Mouse (Mus musculus) limb, embryonic 13.5 days (tissue): ENCODE measurements at regions not wholly inside any gene's neighbourhood (a gene's known extent, or its start where the extent isn't known, plus 50 kb on each side); places are given as distances from the start of the nearest gene placed in this dataset.

Experiments
- ATAC-seq: fragments of 200-750 bp; cut with Nextera tagmentation; 2 replicates; pipeline ENCODE4 v1.8.0; 2017; ENCODE audit warnings: low read depth, moderate number of reproducible peaks, moderate TSS enrichment; ENCODE audit not compliant: low FRiP score
- H3K27ac ChIP-seq: fragments of 300-500 bp; sonication (generic); 2 replicates; pipeline ENCODE4 v1.5.1; 2015; ENCODE audit warnings: inconsistent platforms, mild to moderate bottlenecking, moderate library complexity
- H3K27me3 ChIP-seq: fragments of 300-500 bp; sonication (generic); 2 replicates; pipeline ENCODE4 v1.6.1; 2015; ENCODE audit warnings: mild to moderate bottlenecking, inconsistent platforms
- H3K36me3 ChIP-seq: fragments of 300-500 bp; sonication (generic); 2 replicates; pipeline ENCODE4 v1.6.1; 2015; ENCODE audit warnings: inconsistent platforms, mild to moderate bottlenecking, moderate library complexity
- H3K4me1 ChIP-seq: fragments of 300-500 bp; sonication (generic); 2 replicates; pipeline ENCODE4 v1.6.1; 2015; ENCODE audit warnings: inconsistent platforms
- H3K4me2 ChIP-seq: fragments of 300-500 bp; sonication (generic); replicated peaks from 2 replicates; pipeline ENCODE4 v1.6.1; 2015; ENCODE audit warnings: inconsistent platforms, mild to moderate bottlenecking, moderate library complexity
- H3K4me3 ChIP-seq: fragments of 300-500 bp; sonication (generic); 2 replicates; pipeline ENCODE4 v1.5.1; 2015; ENCODE audit warnings: moderate library complexity, mild to moderate bottlenecking, inconsistent platforms
- H3K9ac ChIP-seq: fragments of 300-500 bp; sonication (generic); 2 replicates; pipeline ENCODE4 v1.6.1; 2015; ENCODE audit warnings: mild to moderate bottlenecking, inconsistent platforms
- H3K9me3 ChIP-seq: fragments of 300-500 bp; sonication (generic); 2 replicates; pipeline ENCODE4 v1.6.1; 2016; ENCODE audit warnings: inconsistent platforms
- WGBS: fragments of 180-500 bp; shearing (Covaris S2); methylation state at CpG from one replicate; pipeline ENCODE4 v1.1.7; 2015; 5-methylcytosine and 5-hydroxymethylcytosine counted together

DNA sequence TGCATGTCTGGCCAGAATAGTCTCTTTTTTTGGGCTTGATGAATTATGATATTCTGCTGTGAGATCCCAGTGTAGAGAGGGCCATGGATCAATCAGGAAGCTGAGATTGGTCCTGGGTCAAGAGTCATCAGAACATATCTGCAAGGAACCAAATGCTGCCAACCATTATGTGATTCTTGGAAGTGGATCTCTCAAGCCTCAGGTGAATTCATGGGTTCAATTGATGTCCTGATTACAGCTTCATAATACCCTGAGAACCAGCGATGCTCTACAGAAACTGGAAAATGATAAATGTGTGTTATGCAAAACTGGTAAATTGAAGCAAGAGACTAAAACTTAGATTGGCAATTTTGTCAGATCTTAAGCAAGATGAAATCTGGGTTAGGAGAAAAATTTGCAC, 118.8 kb upstream of the Fam241a start:
- Histone ChIP-seq H3K27ac (no peak overlapping the region), H3K4me3 (no peak overlapping the region), H3K9me3 (no peaks in the 10 kb centered on the region), H3K27me3 (no peaks in the 10 kb centered on the region), H3K36me3 (no peaks in the 10 kb centered on the region), H3K4me2 (no peak overlapping the region), H3K4me1 (no peaks in the 10 kb centered on the region), H3K9ac (no peak overlapping the region)
- WGBS: 72% methylated on average over 1 of the region's 1 CpGs
- ATAC-seq: no peak

DNA sequence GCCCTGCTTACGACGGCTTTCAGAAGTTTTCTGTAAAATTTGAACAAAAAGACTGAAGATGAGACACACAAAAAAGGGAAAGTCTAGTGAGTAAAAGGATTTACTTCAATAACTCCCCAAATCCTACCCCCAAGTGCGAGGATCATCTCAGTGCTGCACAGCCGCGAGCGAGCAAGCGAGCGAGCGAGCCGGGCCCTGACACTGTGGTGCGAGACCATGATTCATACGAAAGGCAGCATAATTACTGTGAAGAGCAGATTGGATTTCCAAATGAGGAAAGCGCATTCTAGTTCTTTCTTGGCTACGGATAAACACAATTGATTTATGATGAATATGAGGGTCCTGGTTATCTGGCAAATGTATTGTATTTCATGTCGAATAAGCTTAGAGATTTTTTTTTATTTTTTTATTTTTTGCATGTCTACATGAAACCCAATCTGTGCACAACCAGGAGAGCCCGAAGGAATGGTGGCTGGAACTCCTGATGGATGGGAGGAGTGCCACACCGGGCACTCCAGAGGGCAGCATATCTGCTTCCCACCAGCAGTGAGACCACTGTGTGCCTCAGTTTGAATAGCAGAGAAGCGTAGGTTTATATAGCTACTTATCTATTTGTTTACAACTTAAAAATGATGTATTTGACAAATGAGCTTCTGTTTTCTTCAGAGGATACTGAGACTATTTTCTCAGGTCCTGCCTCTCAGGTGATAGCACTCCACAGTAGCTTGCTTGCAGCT, 106.9 kb upstream of the Fam241a start:
- 82% methylated on average over 18 of the region's 18 CpGs for WGBS
- H3K27me3 ChIP-seq: peaks cover 2% of the 10 kb centered on the region; the same call in 1 of the 2 replicates
- no peak for ATAC-seq

DNA sequence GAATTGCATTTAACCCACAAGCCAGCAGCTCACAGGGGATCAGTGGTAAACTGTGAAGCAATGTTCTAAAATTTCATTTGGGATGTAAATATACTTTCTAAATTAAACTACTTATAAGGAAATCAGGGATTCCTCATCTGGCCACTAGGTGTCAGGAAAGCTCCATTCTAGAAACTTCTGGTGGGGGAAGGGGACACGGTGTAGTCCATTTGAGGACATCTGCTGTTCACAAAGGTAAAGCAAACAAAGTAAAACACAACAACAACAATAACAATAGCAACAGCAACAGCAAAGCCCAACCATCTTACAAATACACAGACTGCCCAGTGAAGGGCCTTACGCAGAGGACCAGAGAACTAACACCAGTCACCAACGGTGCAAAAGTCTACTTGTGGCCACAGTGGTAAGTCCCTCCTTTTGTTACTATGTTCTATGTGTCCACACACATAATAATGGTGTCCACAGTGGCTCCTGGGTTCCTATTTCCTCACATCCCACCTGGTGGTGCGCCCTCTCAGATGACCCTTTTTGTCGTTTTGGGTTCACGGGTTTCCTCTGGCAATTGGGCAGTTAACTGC, 105.9 kb upstream of the Fam241a start:
- peak; percentile 48; the same call in 1 of the 2 replicates for ATAC-seq
- Histone ChIP-seq H3K4me2 (no peak overlapping the region), H3K36me3 (no peaks in the 10 kb centered on the region), H3K27ac (no peak overlapping the region), H3K27me3 (peaks cover 2% of the 10 kb centered on the region; the same call in 1 of the 2 replicates), H3K4me3 (no peak overlapping the region), H3K9ac (no peak overlapping the region), H3K4me1 (no peaks in the 10 kb centered on the region), H3K9me3 (no peaks in the 10 kb centered on the region)
- WGBS: 64% methylated on average over 6 of the region's 6 CpGs

More for the DNA sequence above, 106.9 kb upstream of the Fam241a start:
- H3K36me3 ChIP-seq: no peaks in the 10 kb centered on the region
- no peak overlapping the region for H3K9ac ChIP-seq
- no peaks in the 10 kb centered on the region for H3K4me1 ChIP-seq
- H3K4me2 ChIP-seq: no peak overlapping the region
- no peak overlapping the region for H3K27ac ChIP-seq
- H3K9me3 ChIP-seq: no peaks in the 10 kb centered on the region
- H3K4me3 ChIP-seq: no peak overlapping the region

DNA sequence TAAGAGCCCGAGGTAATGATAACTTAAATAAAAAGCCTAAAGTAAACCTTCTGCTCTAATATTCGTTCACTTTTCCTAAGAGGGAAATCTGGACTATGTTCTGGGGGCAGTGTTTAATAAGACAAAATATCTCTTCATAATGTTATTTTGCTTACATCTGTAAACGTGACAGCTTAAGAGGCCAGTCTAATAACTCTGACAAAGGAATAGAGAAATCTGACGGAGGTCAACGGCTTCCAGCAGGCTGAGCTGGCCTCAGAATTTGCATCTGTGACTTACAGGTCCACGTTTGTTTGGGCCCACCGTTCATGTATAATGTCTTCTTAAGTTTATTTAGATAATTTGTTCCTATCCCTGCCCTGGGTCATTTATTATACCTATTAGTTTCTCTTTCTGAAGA, 99.6 kb upstream of the Fam241a start:
- WGBS: 73% methylated on average over 7 of the region's 7 CpGs
- H3K27me3 ChIP-seq: no peaks in the 10 kb centered on the region
- H3K9ac ChIP-seq: no peak overlapping the region
- no peaks in the 10 kb centered on the region for H3K36me3 ChIP-seq
- no peak overlapping the region for H3K4me2 ChIP-seq
- no peaks in the 10 kb centered on the region for H3K4me1 ChIP-seq
- H3K4me3 ChIP-seq: no peak overlapping the region
- no peaks in the 10 kb centered on the region for H3K9me3 ChIP-seq
- ATAC-seq: no peak
- no peak overlapping the region for H3K27ac ChIP-seq

DNA sequence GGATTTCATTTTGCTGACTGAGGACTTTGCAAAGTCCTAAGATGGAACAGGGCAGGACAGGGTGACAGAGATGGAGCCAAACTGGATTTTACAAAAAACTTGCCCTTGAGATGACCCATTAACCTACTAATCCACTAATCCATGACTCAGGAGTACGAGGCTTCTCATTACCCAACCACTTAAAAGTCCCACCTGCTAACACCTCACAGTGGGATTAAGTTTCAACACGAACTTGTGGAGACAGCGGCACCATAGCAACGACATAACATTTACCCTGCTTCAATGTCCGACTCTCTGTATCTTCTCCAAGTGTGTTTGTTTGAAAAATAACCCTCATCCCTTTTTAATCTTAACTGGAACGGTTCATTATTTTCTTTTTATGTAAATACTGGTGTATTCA, 91.5 kb upstream of the Fam241a start:
- no peak for ATAC-seq
- Histone ChIP-seq H3K4me1 (no peaks in the 10 kb centered on the region), H3K27ac (no peak overlapping the region), H3K27me3 (no peaks in the 10 kb centered on the region), H3K4me3 (no peak overlapping the region), H3K9me3 (no peaks in the 10 kb centered on the region), H3K9ac (no peak overlapping the region), H3K36me3 (no peaks in the 10 kb centered on the region), H3K4me2 (no peak overlapping the region)
- WGBS: 56% methylated on average over 6 of the region's 6 CpGs

DNA sequence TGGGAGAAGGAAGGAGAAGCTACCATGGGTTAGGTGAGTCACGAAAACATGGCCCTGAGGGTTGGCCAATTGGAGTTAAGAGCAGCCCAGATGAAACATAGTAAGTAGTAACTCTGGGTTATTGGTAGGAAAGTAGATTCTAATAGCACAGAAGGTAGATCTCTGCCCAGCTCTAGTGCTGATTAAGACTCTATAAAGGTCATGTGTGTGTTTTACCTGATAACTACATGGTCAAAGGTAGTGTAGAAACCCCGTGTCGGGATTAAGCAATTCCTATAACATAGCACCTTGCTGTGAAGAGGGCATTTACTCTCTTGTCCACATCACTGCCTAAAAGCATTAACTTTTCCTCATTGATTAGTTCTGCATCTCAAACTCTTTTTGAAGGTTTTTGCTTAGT, 89.0 kb upstream of the Fam241a start:
- Histone ChIP-seq H3K4me3 (no peak overlapping the region), H3K9me3 (no peaks in the 10 kb centered on the region), H3K4me1 (no peaks in the 10 kb centered on the region), H3K36me3 (no peaks in the 10 kb centered on the region), H3K27ac (no peak overlapping the region), H3K27me3 (no peaks in the 10 kb centered on the region), H3K9ac (no peak overlapping the region), H3K4me2 (no peak overlapping the region)
- WGBS: 89% methylated on average over 3 of the region's 3 CpGs
- ATAC-seq: no peak

DNA sequence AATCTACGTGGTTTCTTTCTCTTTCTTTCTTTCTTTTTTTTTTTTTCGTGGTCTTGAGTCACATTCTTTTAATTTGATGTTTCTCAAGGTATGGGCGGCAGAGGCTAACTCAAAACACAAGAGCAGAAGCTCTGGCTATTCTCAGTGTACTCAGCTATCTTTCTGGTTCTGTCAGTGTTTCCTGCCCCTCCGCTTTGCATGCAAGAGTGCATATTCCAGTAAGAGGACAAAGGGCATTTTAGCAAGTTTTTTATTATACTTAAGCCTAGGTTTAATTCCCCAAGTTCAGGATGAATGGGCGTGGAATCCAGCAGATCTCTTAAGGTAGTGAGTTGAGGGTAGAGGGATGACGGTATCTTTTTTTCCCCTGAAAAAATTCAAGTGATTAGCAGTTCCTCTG, 81.1 kb upstream of the Fam241a start:
- H3K4me3 ChIP-seq: no peak overlapping the region
- H3K27ac ChIP-seq: no peak overlapping the region
- 57% methylated on average over 6 of the region's 6 CpGs for WGBS
- H3K9me3 ChIP-seq: no peaks in the 10 kb centered on the region
- H3K27me3 ChIP-seq: no peaks in the 10 kb centered on the region
- H3K9ac ChIP-seq: no peak overlapping the region
- H3K4me1 ChIP-seq: no peaks in the 10 kb centered on the region
- no peak for ATAC-seq
- no peaks in the 10 kb centered on the region for H3K36me3 ChIP-seq
- H3K4me2 ChIP-seq: no peak overlapping the region

DNA sequence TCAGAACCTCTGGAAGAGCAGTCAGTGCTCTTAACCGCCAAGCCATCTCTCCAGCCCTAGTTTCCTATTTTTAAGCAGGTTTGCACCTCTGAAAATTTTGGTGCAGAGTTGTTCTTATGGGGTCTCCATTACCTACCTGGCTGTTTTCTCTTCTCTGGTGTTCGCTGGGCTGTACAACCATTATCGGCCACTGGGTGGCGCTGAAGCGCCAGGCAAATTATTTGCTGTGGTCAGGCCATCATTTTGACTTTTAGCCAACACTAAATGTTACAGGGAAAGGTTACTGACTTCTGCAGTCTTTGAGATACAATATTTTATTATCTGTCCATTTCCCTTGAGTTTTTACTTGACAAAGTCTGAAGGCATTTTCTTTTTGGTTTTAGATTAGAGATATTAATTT, 74.8 kb upstream of the Fam241a start:
- Histone ChIP-seq H3K36me3 (no peaks in the 10 kb centered on the region), H3K27ac (no peak overlapping the region)
- WGBS: 4% methylated on average over 5 of the region's 5 CpGs

DNA sequence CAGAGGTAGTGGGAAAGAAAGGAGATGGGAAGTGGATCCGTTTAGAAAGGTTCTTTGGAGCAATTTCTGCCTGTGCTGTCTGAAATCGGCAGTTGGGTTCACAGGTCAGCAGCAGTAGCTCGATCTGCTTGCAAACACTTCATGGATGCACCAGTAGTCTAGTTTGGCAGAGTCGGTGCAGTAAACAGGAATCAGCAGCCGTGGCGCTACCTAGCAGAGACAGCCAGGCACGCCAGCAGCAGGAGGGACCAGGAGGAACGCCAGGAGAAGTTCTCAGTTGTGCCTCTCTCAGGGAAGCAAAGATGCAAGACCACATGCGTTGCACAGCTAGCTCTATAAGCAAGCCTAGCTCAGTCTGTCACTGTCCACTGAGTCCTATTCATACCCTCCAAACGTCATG, 71.0 kb upstream of the Fam241a start:
- Histone ChIP-seq H3K4me1 (no peaks in the 10 kb centered on the region), H3K9me3 (no peaks in the 10 kb centered on the region), H3K36me3 (no peaks in the 10 kb centered on the region), H3K27me3 (no peaks in the 10 kb centered on the region), H3K4me3 (no peak overlapping the region), H3K4me2 (no peak overlapping the region), H3K9ac (no peak overlapping the region), H3K27ac (no peak overlapping the region)
- no peak for ATAC-seq
- WGBS: 68% methylated on average over 10 of the region's 10 CpGs

More for the DNA sequence above, 74.8 kb upstream of the Fam241a start:
- no peak overlapping the region for H3K9ac ChIP-seq
- H3K4me2 ChIP-seq: no peak overlapping the region
- no peaks in the 10 kb centered on the region for H3K27me3 ChIP-seq
- ATAC-seq: no peak
- no peaks in the 10 kb centered on the region for H3K4me1 ChIP-seq
- no peaks in the 10 kb centered on the region for H3K9me3 ChIP-seq
- no peak overlapping the region for H3K4me3 ChIP-seq

DNA sequence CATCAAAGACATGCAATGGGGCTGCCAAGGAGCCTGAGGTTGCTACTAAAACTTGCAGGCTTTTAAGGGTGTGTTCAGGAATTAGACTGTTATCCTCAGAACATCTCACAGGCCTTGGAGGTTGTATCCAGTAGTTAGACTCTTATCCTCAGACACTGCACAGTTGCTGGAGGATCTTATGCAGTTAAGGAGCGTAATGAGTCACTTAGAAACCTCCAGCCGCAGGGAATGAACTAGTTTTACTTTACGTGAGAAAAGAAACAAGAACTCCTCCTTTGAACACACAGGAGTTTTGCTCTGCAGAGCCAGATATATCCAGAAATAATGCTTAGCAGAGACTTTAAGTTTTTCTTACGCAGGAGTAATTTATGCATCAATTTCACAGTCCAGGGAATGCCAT, 70.1 kb upstream of the Fam241a start:
- no peaks in the 10 kb centered on the region for H3K4me1 ChIP-seq
- H3K27me3 ChIP-seq: no peaks in the 10 kb centered on the region
- H3K9ac ChIP-seq: no peak overlapping the region
- H3K4me3 ChIP-seq: no peak overlapping the region
- 81% methylated on average over 4 of the region's 4 CpGs for WGBS
- H3K4me2 ChIP-seq: no peak overlapping the region
- no peaks in the 10 kb centered on the region for H3K9me3 ChIP-seq
- no peaks in the 10 kb centered on the region for H3K36me3 ChIP-seq
- ATAC-seq: no peak
- no peak overlapping the region for H3K27ac ChIP-seq

DNA sequence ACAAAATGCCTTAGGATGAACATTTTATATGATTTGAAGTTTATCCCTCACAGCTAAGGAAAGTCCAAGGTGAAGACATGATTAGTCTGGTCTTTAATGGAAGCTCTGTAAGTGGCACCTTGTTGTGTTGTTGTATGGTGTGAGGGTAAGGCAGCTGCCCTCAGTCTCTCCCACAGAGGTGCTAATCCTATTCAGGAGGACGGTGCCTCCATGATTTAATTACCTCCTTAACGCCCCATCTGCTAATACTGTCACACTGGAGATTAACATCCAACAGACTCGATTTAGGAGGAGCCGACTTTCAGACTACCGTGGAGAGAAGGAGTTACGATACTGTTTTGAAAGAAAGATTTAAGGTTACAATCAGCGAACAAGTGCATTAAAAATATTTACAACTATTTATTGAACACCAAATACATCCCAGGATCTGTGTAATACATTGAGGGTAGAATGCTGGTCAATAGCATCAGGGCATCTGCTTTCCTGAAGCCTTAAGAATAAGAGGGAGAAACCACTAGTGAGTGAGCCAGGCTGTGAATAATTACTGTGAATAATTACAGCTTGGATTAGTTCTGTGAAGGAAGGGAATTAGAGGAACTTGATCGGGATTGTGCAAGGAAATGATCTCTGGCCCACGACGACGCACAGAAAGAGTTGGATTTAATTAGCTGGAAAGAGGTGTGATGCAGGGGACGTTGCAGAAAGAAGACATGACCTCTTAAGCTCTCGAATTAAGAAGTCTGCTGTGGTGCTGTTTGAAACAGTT, 63.0 kb upstream of the Fam241a start:
- no peaks in the 10 kb centered on the region for H3K27me3 ChIP-seq
- 18% methylated on average over 13 of the region's 13 CpGs for WGBS
- no peaks in the 10 kb centered on the region for H3K4me1 ChIP-seq

DNA sequence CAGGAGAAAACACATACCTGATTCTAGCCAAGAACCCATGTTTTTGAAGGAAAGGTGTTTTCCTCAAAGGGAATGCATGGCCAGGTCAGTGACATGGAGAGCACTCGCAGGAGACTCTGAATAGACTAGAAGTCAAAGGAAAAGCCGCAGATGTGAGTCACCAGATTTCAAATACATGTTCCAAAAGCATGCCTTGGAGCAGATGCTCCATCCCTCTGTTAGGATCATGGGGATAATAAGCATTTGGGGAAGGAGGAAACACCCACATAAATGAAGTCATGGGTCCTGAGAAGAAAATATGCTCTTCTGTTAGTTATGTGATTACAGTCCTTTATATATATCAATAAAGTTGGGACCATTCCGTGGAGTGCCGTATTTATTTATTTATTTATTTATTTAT, 58.7 kb upstream of the Fam241a start:
- H3K4me1 ChIP-seq: no peaks in the 10 kb centered on the region
- H3K27ac ChIP-seq: no peak overlapping the region
- 89% methylated on average over 4 of the region's 4 CpGs for WGBS
- no peaks in the 10 kb centered on the region for H3K36me3 ChIP-seq
- H3K9ac ChIP-seq: no peak overlapping the region
- H3K27me3 ChIP-seq: no peaks in the 10 kb centered on the region
- no peaks in the 10 kb centered on the region for H3K9me3 ChIP-seq
- H3K4me2 ChIP-seq: no peak overlapping the region
- no peak for ATAC-seq
- no peak overlapping the region for H3K4me3 ChIP-seq

More for the DNA sequence above, 63.0 kb upstream of the Fam241a start:
- Histone ChIP-seq H3K4me2 (no peak overlapping the region), H3K9ac (no peak overlapping the region), H3K4me3 (no peak overlapping the region), H3K9me3 (no peaks in the 10 kb centered on the region), H3K36me3 (no peaks in the 10 kb centered on the region), H3K27ac (no peak overlapping the region)
- no peak for ATAC-seq
